Mouse (Mus musculus): ENCODE results near the gene Olfr1306. TPM values are rescaled to one million over a fixed set of nuclear protein-coding genes. Genes with fewer than 3 reads are reported as not detected.

Olfr1306 gene
- not detected for total RNA-seq (2023)

DNA sequence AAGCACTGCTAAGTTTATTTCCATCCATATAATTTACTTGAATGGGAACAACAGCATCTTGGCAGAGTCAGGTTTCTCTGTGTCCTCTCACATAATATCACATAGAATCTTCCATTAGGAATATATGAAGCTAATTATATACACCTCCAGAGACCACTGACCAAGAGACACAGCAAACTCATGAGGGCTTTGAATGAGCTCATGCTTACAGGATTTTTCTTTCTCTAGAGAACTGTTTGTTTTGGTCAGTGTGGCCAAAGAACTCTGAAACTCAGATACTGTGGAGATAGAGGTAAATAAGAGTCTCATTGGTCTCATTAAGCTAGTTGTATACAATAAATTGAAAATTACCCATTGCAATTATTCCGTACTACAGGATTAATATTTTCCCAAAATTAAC is at the start of gene Olfr1306:
TSS of gene Olfr1306 (minus strand) at position 101 of the 400 bp plus-strand sequence.

DNA sequence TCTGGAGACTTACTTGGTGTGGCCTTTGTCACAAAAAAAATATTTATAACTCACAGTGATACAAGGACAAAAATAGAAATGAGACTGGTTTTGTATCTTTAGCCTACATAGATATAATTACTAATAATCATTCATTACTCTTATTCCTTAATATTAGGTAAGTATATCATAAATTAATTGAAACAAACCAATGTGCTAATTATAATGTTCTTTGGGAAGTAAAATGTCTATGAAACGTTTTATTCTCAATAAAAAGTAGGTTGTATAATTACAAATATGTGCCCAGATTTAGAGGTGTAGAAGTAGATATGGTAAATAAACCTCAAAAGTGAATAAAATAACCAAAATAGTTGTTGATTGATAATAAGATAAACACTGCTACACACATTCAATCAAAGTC is 48.8 kb upstream of the Olfr1306 start, which contains the start of gene Olfr1308:
TSS of gene Olfr1308 (minus strand) at position 101 of the 400 bp plus-strand sequence.

GRCm38 (mm10) chr2:111949340-111949739 is 33.3 kb upstream of the Olfr1306 start, which contains the start of gene Olfr1307:
Olfr1307 (minus strand) TSS chr2:111949440.

GRCm38 (mm10) chr2:111877049-111877448 is 39.0 kb downstream of the Olfr1306 start, which contains the start of gene Olfr1305:
Olfr1305 (minus strand) TSS chr2:111877149.

Other genes with a start within 250 kb of the Olfr1306 start
- not detected for gene Olfr1301, start 165.3 kb downstream of the Olfr1306 start, total RNA-seq (2023)
- gene Olfr1302, start 138.8 kb downstream of the Olfr1306 start, total RNA-seq (2023), result not detected
- not detected for gene Olfr1303, start 95.9 kb downstream of the Olfr1306 start, total RNA-seq (2023)
- not detected for gene Olfr1305, start 39.1 kb downstream of the Olfr1306 start, total RNA-seq (2023)
- 0.12 TPM for gene Olfr1307, start 33.2 kb upstream of the Olfr1306 start, total RNA-seq (2023)
- gene Olfr1308, start 48.7 kb upstream of the Olfr1306 start, total RNA-seq (2023), result not detected
- gene Olfr1309, start 74.0 kb upstream of the Olfr1306 start, total RNA-seq (2023), result not detected
- not detected for gene Olfr1310, start 96.4 kb upstream of the Olfr1306 start, total RNA-seq (2023)
- gene Olfr1311, start 108.1 kb upstream of the Olfr1306 start, total RNA-seq (2023), result not detected
- gene Olfr1312, start 134.0 kb upstream of the Olfr1306 start, total RNA-seq (2023), result not detected
- not detected for gene Olfr1313, start 161.6 kb upstream of the Olfr1306 start, total RNA-seq (2023)
- not detected for gene Olfr1314, start 180.5 kb upstream of the Olfr1306 start, total RNA-seq (2023)
- not detected for gene Olfr1315-ps1, start 199.2 kb upstream of the Olfr1306 start, total RNA-seq (2023)
- gene Olfr1316, start 218.7 kb upstream of the Olfr1306 start, total RNA-seq (2023), result not detected
- not detected for gene Olfr1317, start 224.1 kb upstream of the Olfr1306 start, total RNA-seq (2023)
- not detected for gene Olfr1318, start 237.9 kb upstream of the Olfr1306 start, total RNA-seq (2023)

Measured in CD4-positive naive resting alpha-beta T cell, adult 57 days (primary cell).